Mouse (Mus musculus): ENCODE results near the gene Ncoa1. TPM values are rescaled to one million over a fixed set of nuclear protein-coding genes. Genes with fewer than 3 reads are reported as not detected.

Gene Ncoa1
- polyA plus RNA-seq (2012; ENCODE audit: low replicate concordance), result 2.5 and 3.0 TPM in 2 replicates

GRCm38 (mm10) chr12:4476832-4477671 is at the start of gene Ncoa1:
TSS of gene Ncoa1 (minus strand) at chr12:4477182.

GRCm38 (mm10) chr12:4233572-4234508 is 243.1 kb downstream of the Ncoa1 start, which contains the start of the genes Ptrhd1 and Cenpo:
TSS of gene Ptrhd1 (plus strand) at chr12:4234027.
TSS of gene Cenpo (minus strand) at chr12:4234294.

Other genes starting within 250 kb of the Ncoa1 start
- gene Ptrhd1, start 243.2 kb downstream of the Ncoa1 start, polyA plus RNA-seq (2012; ENCODE audit: low replicate concordance), result 0.93 and 1.5 TPM in 2 replicates
- 2.3 and 5.3 TPM in 2 replicates for gene Cenpo, start 242.9 kb downstream of the Ncoa1 start, polyA plus RNA-seq (2012; ENCODE audit: low replicate concordance)
- 5.7 and 14.2 TPM in 2 replicates for gene Itsn2, start 115.5 kb upstream of the Ncoa1 start, polyA plus RNA-seq (2012; ENCODE audit: low replicate concordance)
- gene Gm3625, start 115.7 kb upstream of the Ncoa1 start, polyA plus RNA-seq (2012; ENCODE audit: low replicate concordance), result not detected in 2 replicates